Mouse (Mus musculus) stomach, embryonic 16.5 days (tissue): Measurements from ENCODE around the gene Dbi. TPM values are rescaled to one million over a fixed set of nuclear protein-coding genes. Genes with fewer than 3 reads are reported as not detected.

Experiments used
- ATAC-seq: fragments of 200-750 bp; cut with Nextera tagmentation; 2 replicates; pipeline ENCODE4 v1.8.0; 2017; ENCODE audit warnings: moderate number of reproducible peaks, moderate TSS enrichment; ENCODE audit not compliant: insufficient read depth, low FRiP score
- H3K27ac ChIP-seq: fragments of 300-500 bp; sonication (generic); 2 replicates; pipeline ENCODE4 v1.5.1; 2014; ENCODE audit warnings: low read length
- H3K27me3 ChIP-seq: fragments of 300-500 bp; sonication (generic); 2 replicates; pipeline ENCODE4 v1.6.1; 2014; ENCODE audit warnings: low read length, control low read depth, mixed read lengths; ENCODE audit not compliant: control insufficient read depth, insufficient read depth
- H3K36me3 ChIP-seq: fragments of 300-500 bp; sonication (generic); 2 replicates; pipeline ENCODE4 v1.6.1; 2014; ENCODE audit warnings: low read length; ENCODE audit not compliant: control insufficient read depth, insufficient read depth
- H3K4me1 ChIP-seq: fragments of 300-500 bp; sonication (generic); 2 replicates; pipeline ENCODE4 v1.6.1; 2014; ENCODE audit warnings: low read length, control low read depth, mixed read lengths; ENCODE audit not compliant: control insufficient read depth, insufficient read depth
- H3K4me2 ChIP-seq: fragments of 300-500 bp; sonication (generic); 2 replicates; pipeline ENCODE4 v1.6.1; 2014; ENCODE audit warnings: low read depth, low read length, mixed read lengths
- H3K4me3 ChIP-seq: fragments of 300-500 bp; sonication (generic); replicated peaks from 2 replicates; pipeline ENCODE4 v1.5.1; 2014; ENCODE audit warnings: mild to moderate bottlenecking, low read length
- H3K9ac ChIP-seq: fragments of 300-500 bp; sonication (generic); 2 replicates; pipeline ENCODE4 v1.6.1; 2014; ENCODE audit warnings: low read length
- H3K9me3 ChIP-seq: fragments of 300-500 bp; sonication (generic); replicated peaks from 2 replicates; pipeline ENCODE4 v1.6.1; 2016; ENCODE audit warnings: low read length, control low read depth; ENCODE audit not compliant: control insufficient read depth
- WGBS: fragments of 180-500 bp; shearing (Covaris S2); extraction: QIAGEN DNeasy Blood & Tissue Kit; methylation state at CpG from one replicate; pipeline ENCODE4 v1.1.7; 2014; 5-methylcytosine and 5-hydroxymethylcytosine counted together
- polyA plus RNA-seq: library from polyadenylated mRNA; unstranded; fragments of >200 nt; fragmentation: Nextera tagmentation; extraction: Ambion mirVana; gene quantifications from 2 replicates; pipeline ENCODE4 v1.2.1, GENCODE M21; 2015

Dbi gene
- polyA plus RNA-seq: 893 and 962 TPM in 2 replicates

DNA sequence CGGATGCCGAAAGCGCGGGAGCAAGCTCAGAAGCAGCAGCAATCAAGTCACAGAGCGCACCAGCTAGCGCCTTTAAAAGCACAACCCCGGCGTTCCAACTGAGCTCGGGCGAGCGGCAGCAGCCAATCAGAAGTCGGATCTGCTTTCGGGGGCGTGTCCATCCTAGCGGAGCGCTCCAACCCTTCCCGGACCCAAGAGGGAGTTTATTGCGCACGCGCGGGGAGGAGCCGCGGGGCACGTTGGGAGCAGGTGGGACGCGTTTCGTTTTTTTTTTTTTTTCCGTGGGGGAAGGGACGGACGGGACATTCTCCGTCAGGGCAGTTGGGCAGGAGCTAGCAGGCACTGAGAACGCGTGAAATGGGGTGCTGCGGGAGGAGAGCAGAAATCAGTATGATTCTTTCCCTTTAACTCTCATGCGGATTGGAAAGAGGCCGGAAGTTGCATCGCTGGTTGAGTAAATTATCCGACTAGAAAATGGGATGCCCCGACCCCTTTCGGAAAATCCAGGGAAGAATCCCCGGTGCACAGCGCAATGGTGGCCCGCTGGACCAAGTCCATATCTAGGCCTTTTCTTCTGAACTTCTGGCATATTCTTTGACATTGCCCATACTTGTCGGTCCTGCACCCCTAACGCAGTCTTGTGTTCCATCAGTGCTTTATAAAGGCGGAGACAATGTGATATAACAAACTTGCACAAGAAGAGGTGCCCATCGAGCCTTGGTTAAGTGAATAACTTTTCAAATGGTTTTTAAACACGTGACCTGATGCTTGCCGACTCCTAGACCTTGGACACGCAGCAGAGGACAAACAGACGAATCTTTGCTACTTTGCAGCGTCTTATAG, at the start of gene Dbi, which contains the start of gene 3110009E18Rik:
TSS of gene Dbi (minus strand) at position 110 of the 843 bp plus-strand sequence.
TSS of gene 3110009E18Rik (plus strand) at position 219 of the 843 bp plus-strand sequence.
- peaks cover 25% of the 10 kb centered on the region for H3K4me1 ChIP-seq
- under 1% methylated on average over 52 of the region's 52 CpGs for WGBS
- no peaks in the 10 kb centered on the region for H3K9me3 ChIP-seq
- H3K27me3 ChIP-seq: no peaks in the 10 kb centered on the region
- peak; percentile 93 for ATAC-seq
- peak within 1 kb of the TSS; percentile 64 for H3K4me3 ChIP-seq
- H3K36me3 ChIP-seq: no peaks in the 10 kb centered on the region
- H3K9ac ChIP-seq: peak within 1 kb of the TSS; percentile 77
- H3K4me2 ChIP-seq: peak within 1 kb of the TSS; percentile 79
- peak within 1 kb of the TSS; percentile 96 for H3K27ac ChIP-seq

DNA sequence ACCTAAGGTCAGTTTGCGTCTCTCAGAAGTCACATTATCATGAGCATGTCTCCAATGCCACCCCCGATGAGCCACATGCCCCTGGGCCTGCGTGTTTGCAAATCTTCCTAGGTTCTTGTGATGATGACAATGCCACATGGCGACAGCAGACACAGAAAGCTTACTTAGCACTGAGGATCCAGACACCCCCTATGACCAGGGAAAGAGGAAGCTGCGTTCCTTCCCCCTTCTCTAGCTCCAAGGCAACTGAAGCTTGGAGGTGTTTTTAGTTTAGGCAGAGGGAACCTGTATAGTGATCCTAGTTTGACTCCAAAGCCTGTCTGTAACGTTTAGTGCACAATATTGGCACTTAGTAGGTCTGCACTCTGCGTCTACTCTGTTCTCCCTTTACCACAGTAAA, 49.4 kb upstream of the Dbi start:
- H3K4me3 ChIP-seq: no peak overlapping the region
- no peaks in the 10 kb centered on the region for H3K27me3 ChIP-seq
- 83% methylated on average over 7 of the region's 7 CpGs for WGBS
- no peaks in the 10 kb centered on the region for H3K4me1 ChIP-seq
- no peak overlapping the region for H3K4me2 ChIP-seq
- no peak for ATAC-seq
- no peaks in the 10 kb centered on the region for H3K36me3 ChIP-seq
- H3K27ac ChIP-seq: no peak overlapping the region
- no peaks in the 10 kb centered on the region for H3K9me3 ChIP-seq
- no peak overlapping the region for H3K9ac ChIP-seq

DNA sequence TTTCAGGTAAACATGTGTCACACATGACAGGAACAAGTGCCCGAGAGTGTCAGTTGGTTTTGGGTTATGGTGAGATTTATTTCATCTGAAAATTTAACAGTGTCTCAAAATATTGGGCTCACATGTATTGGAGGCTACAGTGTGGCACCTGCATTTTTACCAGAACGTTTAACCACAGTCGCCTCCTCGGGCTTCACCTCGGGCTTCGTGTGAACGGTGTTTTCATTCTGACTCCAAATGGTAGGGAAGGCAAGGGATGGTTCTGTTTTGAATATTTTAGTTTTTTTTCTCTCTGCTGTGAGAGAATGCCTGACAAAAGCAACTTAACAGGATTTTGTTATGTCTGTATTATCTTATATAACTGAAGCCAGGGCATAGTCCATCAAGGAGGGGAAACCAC, 47.8 kb upstream of the Dbi start:
- 68% methylated on average over 7 of the region's 7 CpGs for WGBS
- Histone ChIP-seq H3K9me3 (no peaks in the 10 kb centered on the region), H3K4me2 (no peak overlapping the region), H3K27ac (no peak overlapping the region), H3K4me1 (no peaks in the 10 kb centered on the region), H3K4me3 (no peak overlapping the region), H3K36me3 (no peaks in the 10 kb centered on the region), H3K9ac (no peak overlapping the region), H3K27me3 (no peaks in the 10 kb centered on the region)
- no peak for ATAC-seq

DNA sequence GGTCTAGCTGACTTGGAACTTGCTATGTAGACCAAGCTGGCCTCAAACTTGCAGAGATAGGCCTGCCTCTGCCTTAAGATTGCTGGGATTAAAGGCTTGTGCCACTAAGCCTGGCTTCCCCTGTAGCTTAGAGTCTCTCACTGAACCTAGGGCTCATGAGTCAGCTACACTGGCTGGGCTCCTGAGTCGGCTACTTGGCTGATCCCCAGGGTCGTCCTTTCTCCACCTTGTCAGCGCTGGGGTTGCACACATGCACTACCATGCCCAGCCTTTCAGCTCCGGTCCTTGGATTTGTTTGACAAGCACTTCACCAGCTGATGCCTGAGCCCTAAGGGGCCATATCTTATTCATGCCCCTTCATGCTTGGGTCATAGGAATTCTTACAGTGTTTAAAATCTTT, 47.1 kb upstream of the Dbi start:
- no peak overlapping the region for H3K9ac ChIP-seq
- no peaks in the 10 kb centered on the region for H3K9me3 ChIP-seq
- no peak overlapping the region for H3K4me3 ChIP-seq
- WGBS: 71% methylated on average over 4 of the region's 4 CpGs
- no peak overlapping the region for H3K4me2 ChIP-seq
- ATAC-seq: no peak
- H3K4me1 ChIP-seq: no peaks in the 10 kb centered on the region
- no peak overlapping the region for H3K27ac ChIP-seq
- no peaks in the 10 kb centered on the region for H3K27me3 ChIP-seq
- H3K36me3 ChIP-seq: no peaks in the 10 kb centered on the region

DNA sequence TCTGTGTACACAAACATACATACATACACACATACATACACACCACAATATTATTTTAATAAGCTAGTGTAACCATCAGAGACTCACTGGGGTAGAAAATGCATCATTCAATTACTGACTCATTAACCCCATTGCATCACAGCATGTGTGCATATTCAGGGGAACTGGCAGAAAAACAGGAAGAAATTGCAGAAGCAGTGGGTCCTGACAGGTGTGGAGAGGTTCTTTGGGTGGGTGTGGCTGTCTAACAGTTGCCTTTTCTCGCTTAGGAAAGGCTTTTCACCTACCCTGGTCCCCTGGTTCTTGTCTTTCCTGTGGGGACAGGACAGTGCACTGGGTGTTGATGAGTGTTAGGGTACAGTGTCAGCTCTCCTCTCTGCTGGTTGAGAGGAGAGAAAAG, 41.7 kb upstream of the Dbi start:
- H3K36me3 ChIP-seq: no peaks in the 10 kb centered on the region
- no peak overlapping the region for H3K4me2 ChIP-seq
- no peak overlapping the region for H3K9ac ChIP-seq
- no peak overlapping the region for H3K4me3 ChIP-seq
- ATAC-seq: no peak
- no peaks in the 10 kb centered on the region for H3K27me3 ChIP-seq
- WGBS: 72% methylated on average over 1 of the region's 1 CpGs
- H3K9me3 ChIP-seq: no peaks in the 10 kb centered on the region
- H3K27ac ChIP-seq: no peak overlapping the region
- no peaks in the 10 kb centered on the region for H3K4me1 ChIP-seq

DNA sequence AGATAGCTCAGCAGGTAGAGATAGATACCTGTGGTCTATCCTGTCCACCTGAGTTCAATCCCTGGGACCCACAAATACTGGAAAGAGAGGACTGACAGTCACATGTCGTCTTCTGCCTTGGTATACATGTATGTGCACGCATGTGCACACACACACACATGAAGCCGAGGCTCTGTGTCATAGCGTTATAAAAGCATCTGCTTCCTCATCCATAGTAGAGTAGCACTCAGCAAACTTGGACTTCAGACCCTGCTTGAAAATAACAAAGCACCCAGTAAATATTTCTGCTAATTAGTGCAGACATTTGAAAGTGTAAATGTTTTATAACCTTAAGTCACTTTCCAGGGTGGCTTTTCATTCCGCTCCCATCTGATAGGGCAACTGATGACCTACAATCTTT, 40.6 kb upstream of the Dbi start:
- no peaks in the 10 kb centered on the region for H3K9me3 ChIP-seq
- H3K4me1 ChIP-seq: no peaks in the 10 kb centered on the region
- H3K9ac ChIP-seq: no peak overlapping the region
- H3K4me3 ChIP-seq: no peak overlapping the region
- no peaks in the 10 kb centered on the region for H3K36me3 ChIP-seq
- ATAC-seq: no peak
- H3K27me3 ChIP-seq: no peaks in the 10 kb centered on the region
- WGBS: 85% methylated on average over 5 of the region's 5 CpGs
- H3K4me2 ChIP-seq: no peak overlapping the region
- no peak overlapping the region for H3K27ac ChIP-seq

DNA sequence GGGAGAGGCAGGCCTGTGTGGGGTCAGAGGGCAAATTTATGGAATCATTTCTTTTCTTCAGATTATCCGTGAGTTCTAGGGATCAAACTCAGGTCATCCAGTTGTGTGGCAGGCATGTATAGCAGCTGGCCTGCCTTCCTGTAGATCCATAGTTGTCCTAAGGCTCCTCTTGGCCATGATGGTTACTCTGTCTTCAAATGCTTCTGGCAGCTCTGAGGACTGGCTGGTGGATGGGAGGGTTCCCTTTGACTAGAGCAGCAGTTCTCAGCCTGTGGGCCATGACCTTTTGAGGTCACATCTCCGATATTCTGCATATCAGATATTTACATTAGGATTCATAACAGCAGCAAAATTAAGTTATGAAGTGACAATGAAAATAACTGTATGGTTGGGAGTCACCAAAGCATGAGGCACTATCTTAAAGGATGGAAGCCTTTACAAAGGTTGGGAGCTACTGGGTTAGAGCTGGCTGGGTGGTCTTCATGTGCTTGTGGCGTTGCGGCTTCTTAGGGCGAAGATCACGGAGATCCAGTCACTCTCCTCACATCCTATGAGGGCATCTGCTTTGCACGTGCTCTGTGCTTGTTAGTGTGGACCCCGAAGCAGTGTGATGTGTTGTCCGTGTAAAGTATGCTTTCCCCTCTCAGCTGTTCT, 37.7 kb upstream of the Dbi start:
- H3K9me3 ChIP-seq: no peaks in the 10 kb centered on the region
- no peak overlapping the region for H3K27ac ChIP-seq
- no peak for ATAC-seq
- no peak overlapping the region for H3K4me2 ChIP-seq
- WGBS: 77% methylated on average over 9 of the region's 9 CpGs
- H3K9ac ChIP-seq: no peak overlapping the region
- H3K4me3 ChIP-seq: no peak overlapping the region
- no peaks in the 10 kb centered on the region for H3K27me3 ChIP-seq
- H3K36me3 ChIP-seq: no peaks in the 10 kb centered on the region
- no peaks in the 10 kb centered on the region for H3K4me1 ChIP-seq

DNA sequence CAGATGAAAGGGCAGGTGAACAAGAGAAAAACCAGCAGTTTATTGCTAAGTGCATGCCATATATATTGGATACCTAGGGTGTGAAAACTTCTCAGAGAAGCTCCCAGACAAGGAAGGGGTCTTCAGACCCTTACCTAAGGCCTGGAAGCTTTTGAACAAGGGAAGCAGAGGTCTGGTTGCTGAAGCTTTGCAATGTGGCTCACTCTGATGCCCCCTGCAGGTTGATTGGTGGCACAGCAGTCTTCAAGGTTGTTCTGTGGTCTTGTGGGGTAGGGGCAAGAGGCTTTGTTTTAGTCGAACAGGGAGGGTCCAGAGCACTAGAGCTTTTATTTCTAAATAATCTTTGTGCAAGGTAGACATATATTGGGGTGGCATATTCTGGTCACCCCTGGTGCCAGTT, 34.4 kb upstream of the Dbi start:
- Histone ChIP-seq H3K4me2 (no peak overlapping the region), H3K27ac (no peak overlapping the region), H3K9ac (no peak overlapping the region), H3K4me3 (no peak overlapping the region), H3K27me3 (no peaks in the 10 kb centered on the region), H3K36me3 (no peaks in the 10 kb centered on the region), H3K9me3 (no peaks in the 10 kb centered on the region), H3K4me1 (no peaks in the 10 kb centered on the region)
- ATAC-seq: no peak
- WGBS: 7% methylated on average over 1 of the region's 1 CpGs

DNA sequence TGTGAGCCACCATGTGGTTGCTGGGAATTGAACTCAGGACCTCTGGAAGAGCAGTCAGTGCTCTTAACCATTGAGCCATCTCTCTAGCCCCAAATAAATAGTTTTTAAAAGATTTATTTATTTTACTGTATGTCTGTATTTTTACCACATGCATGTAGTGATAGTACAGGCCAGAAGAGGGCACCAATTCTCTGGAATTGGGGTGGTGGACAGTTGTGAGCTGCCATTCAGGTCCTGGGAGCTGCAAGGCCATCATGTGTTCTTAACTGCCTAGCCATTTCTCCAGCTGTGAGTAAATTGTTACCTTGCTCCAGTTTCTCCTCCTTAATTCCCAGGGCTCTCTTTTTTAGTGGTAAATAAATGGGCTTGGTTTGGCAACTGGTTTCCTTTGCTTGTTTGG, 33.4 kb upstream of the Dbi start:
- Histone ChIP-seq H3K4me3 (no peak overlapping the region), H3K4me2 (no peak overlapping the region), H3K4me1 (no peaks in the 10 kb centered on the region), H3K27me3 (no peaks in the 10 kb centered on the region), H3K27ac (no peak overlapping the region), H3K9ac (no peak overlapping the region), H3K36me3 (no peaks in the 10 kb centered on the region), H3K9me3 (no peaks in the 10 kb centered on the region)
- ATAC-seq: no peak
